In genomic region chr4:35156149-35156611, GRCm38 (mm10) we compare ENCODE assay signal across 8 mouse cellular contexts. TPM values are rescaled to one million over a fixed set of nuclear protein-coding genes. Genes with fewer than 3 reads are reported as not detected.
DNase-seq lines count a peak whose midpoint lies in the region; ATAC-seq and TF ChIP-seq lines count a peak whose summit lies in the region.

No protein-coding gene starts in this region.

- H3K9me3 ChIP-seq in intestine, embryonic 14.5 days (ENCODE audit: control insufficient read depth, low read length), result no peaks in the 10 kb centered on the region
- H3K9me3 ChIP-seq in midbrain, embryonic 16.5 days (replicated peaks; ENCODE audit: control insufficient read depth, low read length, poor library complexity, severe bottlenecking), result no peaks in the 10 kb centered on the region

- no peaks in the 10 kb centered on the region for H3K4me1 ChIP-seq in cortical plate, adult 2 months (ENCODE audit: control insufficient read depth, insufficient read depth, low read length)
- H3K4me1 ChIP-seq in intestine, embryonic 14.5 days (replicated peaks; ENCODE audit: control insufficient read depth, insufficient read depth, low read length), result peaks cover 14% of the 10 kb centered on the region; the same call in 1 of the 2 replicates
- H3K4me1 ChIP-seq in liver, adult 2 months (ENCODE audit: control insufficient read depth, insufficient read depth, low read length), result peaks cover 5% of the 10 kb centered on the region; the same call in 1 of the 2 replicates
- H3K4me1 ChIP-seq in midbrain, embryonic 16.5 days (ENCODE audit: control insufficient read depth, insufficient read depth, low read length), result peaks cover 9% of the 10 kb centered on the region; the same call in 1 of the 2 replicates

- no peaks in the 10 kb centered on the region for H3K36me3 ChIP-seq in intestine, embryonic 14.5 days (ENCODE audit: control insufficient read depth, insufficient read depth, low read length)
- H3K36me3 ChIP-seq in liver, adult 2 months (ENCODE audit: control insufficient read depth, insufficient read depth, low read length), result no peaks in the 10 kb centered on the region
- H3K36me3 ChIP-seq in midbrain, embryonic 16.5 days (ENCODE audit: control insufficient read depth, insufficient read depth, low read length), result no peaks in the 10 kb centered on the region

- WGBS in intestine, embryonic 14.5 days, result under 1% methylated on average over 26 of the region's 26 CpGs
- WGBS in liver, adult 2 months, result under 1% methylated on average over 26 of the region's 26 CpGs
- WGBS in midbrain, embryonic 16.5 days, result under 1% methylated on average over 26 of the region's 26 CpGs

- no peaks in the 10 kb centered on the region for H3K27me3 ChIP-seq in intestine, embryonic 14.5 days (replicated peaks; ENCODE audit: control insufficient read depth, insufficient read depth, low read length)
- H3K27me3 ChIP-seq in liver, adult 2 months (ENCODE audit: control insufficient read depth, insufficient read depth, low read length), result no peaks in the 10 kb centered on the region
- H3K27me3 ChIP-seq in midbrain, embryonic 16.5 days (ENCODE audit: control insufficient read depth, insufficient read depth, low read depth, low read length), result no peaks in the 10 kb centered on the region; the same call in none of the 2 replicates

- no peak for TF ChIP-seq POLR2A in cortical plate, adult 2 months (IDR thresholded peaks at IDR 0.05; ENCODE audit: extremely low read depth, insufficient read depth, low read length)
- peak; percentile 79; the same call in 1 of the 2 replicates for TF ChIP-seq POLR2A in liver, adult 2 months (IDR thresholded peaks at IDR 0.05; ENCODE audit: extremely low read depth, insufficient read depth, low read length)

- H3K79me2 ChIP-seq in liver, adult 2 months (ENCODE audit: control insufficient read depth, insufficient read depth, low read length), result peaks cover 13% of the 10 kb centered on the region; the same call in 1 of the 2 replicates

- H3K27ac ChIP-seq in cortical plate, adult 2 months (ENCODE audit: insufficient read depth, low read length), result peak overlapping the region; percentile 90
- peak overlapping the region; percentile 88 for H3K27ac ChIP-seq in intestine, embryonic 14.5 days (ENCODE audit: low read depth)
- peak overlapping the region; percentile 99 for H3K27ac ChIP-seq in liver, adult 2 months (replicated peaks; ENCODE audit: insufficient read depth, low read depth, low read length)
- peak overlapping the region; percentile 23 for H3K27ac ChIP-seq in midbrain, embryonic 16.5 days (ENCODE audit: low read length)

- peak overlapping the region; percentile 51 for H3K4me3 ChIP-seq in cortical plate, adult 2 months (ENCODE audit: insufficient read depth, low read length)
- H3K4me3 ChIP-seq in intestine, embryonic 14.5 days (ENCODE audit: low read depth, low read length), result peak overlapping the region; percentile 72
- peak overlapping the region; percentile 95 for H3K4me3 ChIP-seq in liver, adult 2 months (ENCODE audit: insufficient read depth, low read depth, low read length)
- H3K4me3 ChIP-seq in midbrain, embryonic 16.5 days (ENCODE audit: low read depth, low read length), result peak overlapping the region; percentile 65

- peak overlapping the region; percentile 71 for H3K9ac ChIP-seq in intestine, embryonic 14.5 days (ENCODE audit: low read length)
- peak overlapping the region; percentile 93 for H3K9ac ChIP-seq in liver, adult 2 months (ENCODE audit: low read depth, low read length)
- H3K9ac ChIP-seq in midbrain, embryonic 16.5 days (ENCODE audit: low read depth, low read length), result peak overlapping the region; percentile 59

- TF ChIP-seq CTCF in cortical plate, adult 2 months (IDR thresholded peaks at IDR 0.05; ENCODE audit: extremely low read depth, insufficient read depth, low read length), result no peak
- no peak for TF ChIP-seq CTCF in liver, adult 2 months (IDR thresholded peaks at IDR 0.05; ENCODE audit: low read depth, low read length)

- ATAC-seq in frontal cortex, adult (ENCODE audit: low TSS enrichment), result no peak
- ATAC-seq in intestine, embryonic 14.5 days (replicated peaks; ENCODE audit: low FRiP score, low TSS enrichment, low read depth), result peak; percentile 53
- ATAC-seq in midbrain, embryonic 16.5 days, result peak; percentile 67

- peak; percentile 15 to 18 for DNase-seq in frontal cortex, postnatal 14 days (ENCODE audit: low spot score in 2 of 2)
- DNase-seq in gastrocnemius, postnatal 4 days (ENCODE audit: low spot score in 2 of 2), result peak; percentile 28 to 53
- DNase-seq in intestine, embryonic 14.5 days (ENCODE audit: low spot score), result peak; percentile 83
- DNase-seq in liver, adult 2 months (ENCODE audit: extremely low read depth, low read depth, low spot score), result peak; percentile 88
- peak; percentile 49 to 74 for DNase-seq in spleen, postnatal 4 days (ENCODE audit: low spot score in 2 of 2)

- peak overlapping the region; percentile 88 for H3K4me2 ChIP-seq in intestine, embryonic 14.5 days (ENCODE audit: low read length)
- peak overlapping the region; percentile 100 for H3K4me2 ChIP-seq in midbrain, embryonic 16.5 days (ENCODE audit: low read length)

RNA-seq across cellular contexts. Expression of gene Mob3b, which starts 1.1 kb away (rescaled TPM):
- polyA plus RNA-seq in cortical plate, adult 2 months (2012; rRNA removed), result 2.9 and 4.0 TPM in 2 replicates
- 1 to 10 TPM; 3.1 to 4.9 TPM for total RNA-seq in gastrocnemius, postnatal 4 days (2021)
- 21.2 and 21.3 TPM in 2 replicates for polyA plus RNA-seq in intestine, embryonic 14.5 days (2014; fragmentation: Nextera tagmentation; extraction: Ambion mirVana)
- total RNA-seq in liver, adult 2 months (2014; rRNA removed), result 18.3 and 23.6 TPM in 2 replicates
- 13.4 and 16.5 TPM in 2 replicates for polyA plus RNA-seq in liver, adult 2 months (2012; rRNA removed)
- 2.8 and 3.9 TPM in 2 replicates for polyA plus RNA-seq in midbrain, embryonic 16.5 days (2015; fragmentation: Nextera tagmentation; extraction: Ambion mirVana)

RNA-seq across cellular contexts. Expression of gene Ifnk, which starts 4.3 kb away (rescaled TPM):
- polyA plus RNA-seq in cortical plate, adult 2 months (2012; rRNA removed), result not detected in 2 replicates
- not detected for total RNA-seq in gastrocnemius, postnatal 4 days (2021)
- 0.23 and 0.70 TPM in 2 replicates for polyA plus RNA-seq in intestine, embryonic 14.5 days (2014; fragmentation: Nextera tagmentation; extraction: Ambion mirVana)
- not detected in 2 replicates for total RNA-seq in liver, adult 2 months (2014; rRNA removed)
- not detected in 2 replicates for polyA plus RNA-seq in liver, adult 2 months (2012; rRNA removed)
- polyA plus RNA-seq in midbrain, embryonic 16.5 days (2015; fragmentation: Nextera tagmentation; extraction: Ambion mirVana), result 0.27 TPM in 1 of 2 replicates, not detected in the other

Comparison
In these comparisons a context has a peak if more than half of its experiments do, and no peak if none do; other contexts are left out.
1. DNase-seq: peak in every context shown above with its lines; median percentile 88 in liver, adult 2 months; 83 in intestine, embryonic 14.5 days; 62 in spleen, postnatal 4 days; 40 in gastrocnemius, postnatal 4 days; 16 in frontal cortex, postnatal 14 days.
2. H3K27ac ChIP-seq: peak in every context shown above with its lines; median percentile 99 in liver, adult 2 months; 90 in cortical plate, adult 2 months; 88 in intestine, embryonic 14.5 days; 23 in midbrain, embryonic 16.5 days.